ENCODE assay signal across 14 mouse cellular contexts in the genomic region with DNA sequence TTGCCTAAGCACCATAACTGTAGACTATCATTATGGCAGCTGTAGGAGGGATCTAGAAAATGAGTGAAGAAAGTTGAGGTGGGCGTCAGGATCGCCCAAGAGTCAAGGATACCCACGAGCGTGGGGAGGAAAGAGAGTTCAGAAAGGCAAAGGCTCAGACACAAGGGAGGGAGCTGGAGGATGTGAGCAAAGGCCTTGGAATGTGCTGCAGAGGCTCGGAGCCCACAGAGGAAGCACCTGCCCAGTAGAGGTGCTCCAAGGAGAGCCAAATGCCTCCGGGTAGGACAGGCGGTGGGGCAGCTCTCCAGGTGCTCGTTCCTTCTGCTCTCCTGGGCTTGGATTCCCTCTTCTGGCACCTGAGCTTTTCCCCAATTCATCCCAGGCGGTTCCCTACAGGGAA.
"Had no signal": no experiment of that assay in that cellular context is flagged by ENCODE, and none has a peak within 500 bp of the region (broad histone marks: within the 10 kb centered on the region; RNA-seq: fewer than 3 reads in every experiment).

No protein-coding gene starts in this region.

- H3K9me3 ChIP-seq: liver, embryonic 13.5 days; lung, embryonic 15.5 days; midbrain, embryonic 13.5 days had no signal

- H3K9ac ChIP-seq: limb, embryonic 12.5 days; liver, embryonic 13.5 days; liver, postnatal 0 days; lung, embryonic 15.5 days; midbrain, embryonic 13.5 days had no signal

- H3K27me3 ChIP-seq: limb, embryonic 12.5 days; liver, embryonic 13.5 days; lung, embryonic 15.5 days; midbrain, embryonic 13.5 days had no signal

- H3K4me1 ChIP-seq: liver, embryonic 13.5 days; lung, embryonic 15.5 days had no signal

- ATAC-seq: liver, postnatal 0 days; midbrain, embryonic 13.5 days had no signal

- H3K27ac ChIP-seq: layer of hippocampus, adult 2 months; limb, embryonic 12.5 days; liver, embryonic 13.5 days; lung, embryonic 15.5 days; macrophage; midbrain, embryonic 13.5 days had no signal

- DNase-seq: kidney, postnatal 10 days; kidney, postnatal 4 days; liver; liver, embryonic 13.5 days; liver, postnatal 0 days; lung, postnatal 14 days; right cerebral cortex, postnatal 25 days; thymus, adult 18-20 months; thymus, postnatal 14 days had no signal

- H3K4me2 ChIP-seq: limb, embryonic 12.5 days; liver, embryonic 13.5 days; lung, embryonic 15.5 days; midbrain, embryonic 13.5 days had no signal

- H3K4me3 ChIP-seq: layer of hippocampus, adult 2 months; limb, embryonic 12.5 days; liver, embryonic 13.5 days; lung, embryonic 15.5 days; midbrain, embryonic 13.5 days had no signal

- H3K36me3 ChIP-seq: limb, embryonic 12.5 days; liver, embryonic 13.5 days; lung, embryonic 15.5 days; midbrain, embryonic 13.5 days had no signal
